Mouse (Mus musculus) ES-E14 (cell line): ENCODE measurements around the gene Rad51. TPM values are rescaled to one million over a fixed set of nuclear protein-coding genes. Genes with fewer than 3 reads are reported as not detected.

Experiments used
- DNase-seq: peaks from one replicate; pipeline ENCODE4 v3.0.0-alpha.2; 2013; ENCODE audit warnings: low read depth, low spot score
- H3K27ac ChIP-seq: 2 replicates; pipeline ENCODE4 v1.5.1; 2012; ENCODE audit warnings: low read depth, mild to moderate bottlenecking, low read length, moderate library complexity, mixed read lengths; ENCODE audit not compliant: poor library complexity, insufficient read depth, severe bottlenecking
- H3K36me3 ChIP-seq: 2 replicates; pipeline ENCODE4 v1.6.1; 2012; ENCODE audit warnings: mild to moderate bottlenecking, low read length, moderate library complexity, mixed read lengths; ENCODE audit not compliant: control insufficient read depth, poor library complexity, insufficient read depth, severe bottlenecking
- H3K4me1 ChIP-seq, 2 experiments: fragments of 150-350 bp in 1 of 2; sonication (generic) in 1 of 2; 2 replicates each; pipeline ENCODE4 v1.6.1; 2012; ENCODE audit warnings: low read length in 2 of 2, mild to moderate bottlenecking in 1 of 2, mixed read lengths in 1 of 2; ENCODE audit not compliant: control insufficient read depth in 2 of 2, insufficient read depth in 2 of 2, poor library complexity in 1 of 2
- H3K4me3 ChIP-seq, 2 experiments: fragments of 150-350 bp in 1 of 2; sonication (generic) in 1 of 2; 2 replicates each; pipeline ENCODE4 v1.5.1; 2012; ENCODE audit warnings: low read length in 2 of 2, low read depth in 1 of 2, mild to moderate bottlenecking in 1 of 2, mixed read lengths in 1 of 2; ENCODE audit not compliant: insufficient read depth in 1 of 2, poor library complexity in 1 of 2, severe bottlenecking in 1 of 2
- H3K9ac ChIP-seq: 2 replicates; pipeline ENCODE4 v1.6.1; 2012; ENCODE audit warnings: low read depth, mild to moderate bottlenecking, low read length, mixed read lengths; ENCODE audit not compliant: poor library complexity, insufficient read depth, severe bottlenecking
- H3K9me3 ChIP-seq: fragments of 150-350 bp; sonication (generic); 2 replicates; pipeline ENCODE4 v1.6.1; 2012; ENCODE audit warnings: low read depth, mild to moderate bottlenecking, low read length; ENCODE audit not compliant: control insufficient read depth, insufficient read depth
- CHD2 ChIP-seq: IDR thresholded peaks from 2 replicates; pipeline ENCODE4 v1.6.1; 2014; ENCODE audit warnings: mild to moderate bottlenecking, low read depth, low read length, inconsistent platforms
- HCFC1 ChIP-seq: IDR thresholded peaks from 2 replicates; pipeline ENCODE4 v1.6.1; 2012; ENCODE audit warnings: low read length, inconsistent platforms, borderline replicate concordance; ENCODE audit not compliant: insufficient read depth
- MAFK ChIP-seq: IDR thresholded peaks from 2 replicates; pipeline ENCODE4 v1.6.1; 2014; ENCODE audit warnings: mild to moderate bottlenecking, low read depth, low read length, inconsistent platforms; ENCODE audit not compliant: insufficient read depth
- ZC3H11A ChIP-seq: IDR thresholded peaks from 2 replicates; pipeline ENCODE4 v1.6.1; 2012; ENCODE audit warnings: low read depth, mild to moderate bottlenecking, inconsistent platforms, low read length, borderline replicate concordance
- ZNF384 ChIP-seq: IDR thresholded peaks from 2 replicates; pipeline ENCODE4 v1.6.1; 2012; ENCODE audit warnings: low read depth, low read length, inconsistent platforms
- in situ Hi-C, 2 experiments: fragments of 600-800 bp; cut with MboI; formaldehyde crosslinking; loops; one replicate each; pipeline ENCODE4 v1.15.1; 2025; ENCODE audit warnings: low sequenced_read_pairs in 2 of 2, inconsistent platforms in 1 of 2; ENCODE audit not compliant: unreplicated experiment in 2 of 2
- total RNA-seq: library from RNA; depleted of rRNA; stranded (reverse); fragments of 300-350 nt; gene quantifications from 2 replicates; pipeline ENCODE4 v1.2.3, GENCODE M21; 2012

The Rad51 gene
- total RNA-seq, 1 experiment: 42.2 TPM

DNA sequence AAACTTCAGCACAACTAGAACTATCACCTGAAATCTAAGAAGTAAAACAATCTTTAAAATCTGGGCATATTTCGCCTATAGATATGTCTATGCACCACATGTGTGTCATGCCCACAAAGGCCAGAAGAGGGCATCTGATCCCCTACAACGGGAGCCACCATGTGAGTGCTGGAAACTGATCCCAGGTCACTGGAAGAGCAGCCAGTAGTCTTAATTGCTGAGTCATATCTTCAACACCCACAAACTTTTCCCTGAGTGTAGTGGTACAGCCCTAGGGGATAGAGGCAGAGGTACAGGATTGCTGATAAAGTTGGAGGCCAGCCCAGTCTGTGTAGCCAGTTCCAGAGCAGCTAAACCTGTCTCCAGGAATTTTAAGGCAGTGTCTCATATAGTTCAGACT is 32.6 kb downstream of the Rad51 start:
- H3K9ac ChIP-seq: peak overlapping the region; percentile 18; the same call in 1 of the 2 replicates
- H3K9me3 ChIP-seq: no peaks in the 10 kb centered on the region
- H3K36me3 ChIP-seq: peaks cover 21% of the 10 kb centered on the region
- no peak overlapping the region; the same call in 1 of the 2 replicates for H3K27ac ChIP-seq
- in situ Hi-C loops: no loop called here
- DNase-seq: no peak
- no peak for TF ChIP-seq ZNF384
- TF ChIP-seq MAFK: peak; percentile 95
- peak; percentile 46; the same call in 1 of the 2 replicates for TF ChIP-seq ZC3H11A
- H3K4me1 ChIP-seq: peaks cover 0 to 7% of the 10 kb centered on the region in 2 experiments; a peak in 2 of 4 replicates
- H3K4me3 ChIP-seq: no peak overlapping the region

DNA sequence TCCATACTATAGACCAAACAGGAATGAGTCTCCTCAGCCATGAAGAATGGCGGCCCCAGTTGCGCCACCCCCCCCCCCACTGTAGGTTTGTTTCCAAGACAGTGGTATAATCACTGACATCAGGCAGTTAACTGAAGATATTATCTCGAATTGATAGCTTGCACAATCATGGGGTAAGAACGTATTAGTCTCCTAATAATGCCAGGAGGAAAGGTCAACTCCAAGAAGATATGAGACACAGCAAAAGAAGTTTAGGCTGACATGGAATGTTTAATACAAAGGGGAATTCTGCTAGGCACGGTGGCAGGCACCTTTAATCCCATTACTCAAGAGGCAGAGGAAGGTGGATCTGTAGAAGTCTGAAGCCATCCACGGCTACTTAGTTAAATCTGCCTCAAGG is 33.8 kb downstream of the Rad51 start:
- Histone ChIP-seq H3K4me3 (no peak overlapping the region), H3K4me1 (peaks cover 0 to 7% of the 10 kb centered on the region in 2 experiments; a peak in 2 of 4 replicates), H3K9me3 (no peaks in the 10 kb centered on the region), H3K9ac (no peak overlapping the region), H3K27ac (no peak overlapping the region), H3K36me3 (peaks cover 24% of the 10 kb centered on the region)
- TF ChIP-seq MAFK: no peak
- TF ChIP-seq ZNF384: no peak
- TF ChIP-seq CHD2: no peak
- TF ChIP-seq HCFC1: no peak
- TF ChIP-seq ZC3H11A: no peak
- no peak for DNase-seq
- in situ Hi-C loops: no loop called here

DNA sequence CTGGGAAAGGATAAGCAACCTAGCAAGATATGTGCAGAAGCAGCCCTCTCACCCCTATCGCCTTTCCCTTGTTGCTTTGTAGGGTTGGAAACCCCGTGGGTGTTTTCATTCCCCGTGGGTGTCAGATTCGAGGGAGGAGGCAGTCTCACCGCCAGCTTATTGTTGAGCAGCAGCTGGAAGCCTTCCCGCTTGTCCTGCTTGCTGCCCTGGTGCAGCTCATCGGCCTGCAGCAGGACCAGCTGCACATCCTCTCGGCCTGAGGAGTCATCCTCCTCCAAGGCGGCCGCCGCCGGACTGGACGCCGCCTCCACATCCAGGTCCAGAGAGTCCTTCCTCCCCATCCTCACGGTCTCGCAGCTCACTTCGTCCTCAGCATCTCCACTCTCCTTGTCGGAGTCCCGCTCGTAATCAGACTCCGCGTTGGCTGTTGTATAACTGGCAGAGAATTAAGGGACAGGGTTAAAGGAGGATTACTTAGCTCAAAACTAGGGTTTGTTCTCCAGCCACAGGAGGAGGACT is 34.6 kb downstream of the Rad51 start:
- Histone ChIP-seq H3K9me3 (no peaks in the 10 kb centered on the region), H3K4me1 (peaks cover 0 to 7% of the 10 kb centered on the region in 2 experiments; a peak in 2 of 4 replicates), H3K27ac (peak overlapping the region; percentile 17; the same call in 1 of the 2 replicates), H3K9ac (peak overlapping the region; percentile 38; the same call in 1 of the 2 replicates), H3K4me3 (peak overlapping the region in 1 of 2 experiments; percentile 26; a peak in 2 of 4 replicates), H3K36me3 (peaks cover 24% of the 10 kb centered on the region)
- TF ChIP-seq HCFC1: no peak
- no peak for TF ChIP-seq ZNF384
- no peak for TF ChIP-seq ZC3H11A
- no peak for TF ChIP-seq MAFK
- no peak for TF ChIP-seq CHD2
- in situ Hi-C loops: no loop called here
- no peak for DNase-seq

GRCm38 (mm10) chr2:119147775-119148174 is 35.2 kb downstream of the Rad51 start:
- no peak overlapping the region; the same call in 1 of the 2 replicates for H3K9ac ChIP-seq
- no peak overlapping the region for H3K27ac ChIP-seq
- no peak for DNase-seq
- H3K9me3 ChIP-seq: no peaks in the 10 kb centered on the region
- TF ChIP-seq ZC3H11A (no peak), CHD2 (no peak), HCFC1 (no peak), MAFK (no peak), ZNF384 (no peak)
- peaks cover 26% of the 10 kb centered on the region for H3K36me3 ChIP-seq
- in situ Hi-C loops: no loop called here
- no peak overlapping the region for H3K4me3 ChIP-seq
- H3K4me1 ChIP-seq: peaks cover 0 to 7% of the 10 kb centered on the region in 2 experiments; a peak in 2 of 4 replicates

- H3K9me3 ChIP-seq: no peaks in the 10 kb centered on the region
These were observed 39.7 kb downstream of the Rad51 start for GRCm38 (mm10) chr2:119152255-119152654.

More at GRCm38 (mm10) chr2:119152255-119152654, 39.7 kb downstream of the Rad51 start:
- Histone ChIP-seq H3K9ac (no peak overlapping the region), H3K27ac (no peak overlapping the region), H3K4me3 (no peak overlapping the region), H3K4me1 (peaks cover 0 to 4% of the 10 kb centered on the region in 2 experiments; a peak in 2 of 4 replicates), H3K36me3 (peaks cover 30% of the 10 kb centered on the region)
- in situ Hi-C loops: no loop called here
- DNase-seq: no peak
- TF ChIP-seq MAFK: no peak
- TF ChIP-seq CHD2: no peak
- no peak for TF ChIP-seq HCFC1
- TF ChIP-seq ZC3H11A: no peak
- no peak for TF ChIP-seq ZNF384
